Mouse (Mus musculus): Measurements from ENCODE around the gene Mycn. TPM values are rescaled to one million over a fixed set of nuclear protein-coding genes. Genes with fewer than 3 reads are reported as not detected.

Mycn gene
- polyA plus RNA-seq, 1 experiment from 2014 or later = 115 TPM

- ATAC-seq (ENCODE audit: insufficient number of reproducible peaks, low FRiP score, low TSS enrichment, low read depth) = no peak
- Histone ChIP-seq H3K9me3 (ENCODE audit: control insufficient read depth, low read length) (no peaks in the 10 kb centered on the region), H3K9ac (ENCODE audit: low read length) (peak overlapping the region; percentile 3; the same call in 1 of the 2 replicates), H3K4me2 (ENCODE audit: low read depth, severe bottlenecking) (peak overlapping the region; percentile 93), H3K27ac (replicated peaks; ENCODE audit: low read depth, low read length) (no peak overlapping the region), H3K27me3 (ENCODE audit: control insufficient read depth, insufficient read depth, low read length) (no peaks in the 10 kb centered on the region), H3K36me3 (ENCODE audit: control insufficient read depth, insufficient read depth, low read length) (peaks cover 4% of the 10 kb centered on the region), H3K4me3 (ENCODE audit: low read depth, low read length) (peak overlapping the region; percentile 89), H3K4me1 (ENCODE audit: control insufficient read depth, insufficient read depth, low read length) (peaks cover 17% of the 10 kb centered on the region)
- WGBS = 16% methylated on average over 9 of the region's 9 CpGs
- peak; percentile 30 for DNase-seq (ENCODE audit: low spot score)
Measured at GRCm38 (mm10) chr12:12937746-12938145, 4.0 kb downstream of the Mycn start.

GRCm38 (mm10) chr12:12937088-12937487, 4.6 kb downstream of the Mycn start:
- Histone ChIP-seq H3K4me2 (ENCODE audit: low read depth, severe bottlenecking) (peak overlapping the region; percentile 93), H3K4me3 (ENCODE audit: low read depth, low read length) (peak overlapping the region; percentile 89), H3K9ac (ENCODE audit: low read length) (peak overlapping the region; percentile 45; the same call in 1 of the 2 replicates), H3K4me1 (ENCODE audit: control insufficient read depth, insufficient read depth, low read length) (peaks cover 17% of the 10 kb centered on the region), H3K27me3 (ENCODE audit: control insufficient read depth, insufficient read depth, low read length) (no peaks in the 10 kb centered on the region), H3K9me3 (ENCODE audit: control insufficient read depth, low read length) (no peaks in the 10 kb centered on the region), H3K36me3 (ENCODE audit: control insufficient read depth, insufficient read depth, low read length) (peaks cover 4% of the 10 kb centered on the region), H3K27ac (replicated peaks; ENCODE audit: low read depth, low read length) (peak overlapping the region; percentile 42; the same call in 1 of the 2 replicates)
- DNase-seq (ENCODE audit: low spot score) = peak; percentile 37
- no peak for ATAC-seq (ENCODE audit: insufficient number of reproducible peaks, low FRiP score, low TSS enrichment, low read depth)
- 65% methylated on average over 30 of the region's 30 CpGs for WGBS

GRCm38 (mm10) chr12:12932238-12932637, 9.5 kb downstream of the Mycn start:
- no peak overlapping the region for H3K4me2 ChIP-seq (ENCODE audit: low read depth, severe bottlenecking)
- H3K36me3 ChIP-seq (ENCODE audit: control insufficient read depth, insufficient read depth, low read length) = peaks cover 4% of the 10 kb centered on the region
- no peak overlapping the region for H3K9ac ChIP-seq (ENCODE audit: low read length)
- DNase-seq (ENCODE audit: low spot score) (no peak), ATAC-seq (ENCODE audit: insufficient number of reproducible peaks, low FRiP score, low TSS enrichment, low read depth) (no peak)
- WGBS = 71% methylated on average over 7 of the region's 7 CpGs
- H3K4me1 ChIP-seq (ENCODE audit: control insufficient read depth, insufficient read depth, low read length) = peaks cover 4% of the 10 kb centered on the region
- H3K27me3 ChIP-seq (ENCODE audit: control insufficient read depth, insufficient read depth, low read length) = no peaks in the 10 kb centered on the region
- no peak overlapping the region for H3K4me3 ChIP-seq (ENCODE audit: low read depth, low read length)
- H3K27ac ChIP-seq (replicated peaks; ENCODE audit: low read depth, low read length) = no peak overlapping the region
- no peaks in the 10 kb centered on the region for H3K9me3 ChIP-seq (ENCODE audit: control insufficient read depth, low read length)

- no peaks in the 10 kb centered on the region for H3K9me3 ChIP-seq (ENCODE audit: control insufficient read depth, low read length)
- no peak for DNase-seq (ENCODE audit: low spot score)
- H3K4me1 ChIP-seq (ENCODE audit: control insufficient read depth, insufficient read depth, low read length) = no peaks in the 10 kb centered on the region
- H3K36me3 ChIP-seq (ENCODE audit: control insufficient read depth, insufficient read depth, low read length) = no peaks in the 10 kb centered on the region
- no peak overlapping the region for H3K4me3 ChIP-seq (ENCODE audit: low read depth, low read length)
- no peak overlapping the region for H3K27ac ChIP-seq (replicated peaks; ENCODE audit: low read depth, low read length)
- WGBS = 57% methylated on average over 3 of the region's 3 CpGs
- no peak overlapping the region for H3K9ac ChIP-seq (ENCODE audit: low read length)
- no peaks in the 10 kb centered on the region for H3K27me3 ChIP-seq (ENCODE audit: control insufficient read depth, insufficient read depth, low read length)
- no peak overlapping the region for H3K4me2 ChIP-seq (ENCODE audit: low read depth, severe bottlenecking)
- no peak for ATAC-seq (ENCODE audit: insufficient number of reproducible peaks, low FRiP score, low TSS enrichment, low read depth)
Measured at GRCm38 (mm10) chr12:12928239-12928638, 13.5 kb downstream of the Mycn start.

- H3K36me3 ChIP-seq (ENCODE audit: control insufficient read depth, insufficient read depth, low read length) = no peaks in the 10 kb centered on the region
- WGBS = 75% methylated on average over 3 of the region's 3 CpGs
- no peak for ATAC-seq (ENCODE audit: insufficient number of reproducible peaks, low FRiP score, low TSS enrichment, low read depth)
- H3K27me3 ChIP-seq (ENCODE audit: control insufficient read depth, insufficient read depth, low read length) = no peaks in the 10 kb centered on the region
- DNase-seq (ENCODE audit: low spot score) = no peak
- no peak overlapping the region for H3K4me2 ChIP-seq (ENCODE audit: low read depth, severe bottlenecking)
- H3K27ac ChIP-seq (replicated peaks; ENCODE audit: low read depth, low read length) = no peak overlapping the region
- H3K4me3 ChIP-seq (ENCODE audit: low read depth, low read length) = no peak overlapping the region
- no peaks in the 10 kb centered on the region for H3K4me1 ChIP-seq (ENCODE audit: control insufficient read depth, insufficient read depth, low read length)
- H3K9me3 ChIP-seq (ENCODE audit: control insufficient read depth, low read length) = no peaks in the 10 kb centered on the region
- H3K9ac ChIP-seq (ENCODE audit: low read length) = no peak overlapping the region
Measured at GRCm38 (mm10) chr12:12926975-12927527, 14.7 kb downstream of the Mycn start.

GRCm38 (mm10) chr12:12924446-12924845, 17.3 kb downstream of the Mycn start:
- WGBS = 90% methylated on average over 3 of the region's 3 CpGs
- Histone ChIP-seq H3K4me3 (ENCODE audit: low read depth, low read length) (no peak overlapping the region), H3K27ac (replicated peaks; ENCODE audit: low read depth, low read length) (no peak overlapping the region), H3K4me1 (ENCODE audit: control insufficient read depth, insufficient read depth, low read length) (peaks cover 13% of the 10 kb centered on the region), H3K9me3 (ENCODE audit: control insufficient read depth, low read length) (no peaks in the 10 kb centered on the region), H3K27me3 (ENCODE audit: control insufficient read depth, insufficient read depth, low read length) (no peaks in the 10 kb centered on the region), H3K9ac (ENCODE audit: low read length) (no peak overlapping the region), H3K36me3 (ENCODE audit: control insufficient read depth, insufficient read depth, low read length) (no peaks in the 10 kb centered on the region), H3K4me2 (ENCODE audit: low read depth, severe bottlenecking) (no peak overlapping the region)
- ATAC-seq (ENCODE audit: insufficient number of reproducible peaks, low FRiP score, low TSS enrichment, low read depth) (no peak), DNase-seq (ENCODE audit: low spot score) (no peak)

- Histone ChIP-seq H3K36me3 (ENCODE audit: control insufficient read depth, insufficient read depth, low read length) (no peaks in the 10 kb centered on the region), H3K27me3 (ENCODE audit: control insufficient read depth, insufficient read depth, low read length) (no peaks in the 10 kb centered on the region), H3K27ac (replicated peaks; ENCODE audit: low read depth, low read length) (no peak overlapping the region), H3K9ac (ENCODE audit: low read length) (no peak overlapping the region), H3K9me3 (ENCODE audit: control insufficient read depth, low read length) (no peaks in the 10 kb centered on the region), H3K4me2 (ENCODE audit: low read depth, severe bottlenecking) (no peak overlapping the region), H3K4me3 (ENCODE audit: low read depth, low read length) (no peak overlapping the region), H3K4me1 (ENCODE audit: control insufficient read depth, insufficient read depth, low read length) (peaks cover 21% of the 10 kb centered on the region)
- WGBS = 26% methylated on average over 12 of the region's 12 CpGs
- DNase-seq (ENCODE audit: low spot score) = no peak
- ATAC-seq (ENCODE audit: insufficient number of reproducible peaks, low FRiP score, low TSS enrichment, low read depth) = no peak
Measured at GRCm38 (mm10) chr12:12920166-12921157, 21.3 kb downstream of the Mycn start.

GRCm38 (mm10) chr12:12916298-12916697, 25.4 kb downstream of the Mycn start:
- Histone ChIP-seq H3K9ac (ENCODE audit: low read length) (no peak overlapping the region), H3K9me3 (ENCODE audit: control insufficient read depth, low read length) (no peaks in the 10 kb centered on the region), H3K4me1 (ENCODE audit: control insufficient read depth, insufficient read depth, low read length) (peaks cover 20% of the 10 kb centered on the region), H3K27me3 (ENCODE audit: control insufficient read depth, insufficient read depth, low read length) (no peaks in the 10 kb centered on the region), H3K36me3 (ENCODE audit: control insufficient read depth, insufficient read depth, low read length) (no peaks in the 10 kb centered on the region), H3K4me3 (ENCODE audit: low read depth, low read length) (no peak overlapping the region), H3K4me2 (ENCODE audit: low read depth, severe bottlenecking) (no peak overlapping the region), H3K27ac (replicated peaks; ENCODE audit: low read depth, low read length) (no peak overlapping the region)
- 13% methylated on average over 9 of the region's 9 CpGs for WGBS
- ATAC-seq (ENCODE audit: insufficient number of reproducible peaks, low FRiP score, low TSS enrichment, low read depth) = peak; percentile 68
- peak; percentile 50 for DNase-seq (ENCODE audit: low spot score)
